Mouse (Mus musculus) inflammation-experienced regulatory T-cells, adult 6 months (primary cell): Measurements from ENCODE around the gene Dctn3. TPM values are rescaled to one million over a fixed set of nuclear protein-coding genes. Genes with fewer than 3 reads are reported as not detected.
"Not testable (repeated sequence)": the region's sequence is repeated elsewhere in the genome, so short reads cannot be mapped to it uniquely, and the experiment has no call there.

Experiments used
- ATAC-seq: one replicate; pipeline ENCODE4 v1.8.0; 2017
- polyA plus RNA-seq, 3 experiments: library from polyadenylated mRNA; unstranded; fragments of 100-300 nt; shearing (Covaris generic); gene quantifications; one replicate each; pipeline ENCODE4 v1.2.1; 2017

Gene Dctn3
- polyA plus RNA-seq, 3 experiments from 2014 or later, result 88.8 to 122 (median 95.5) TPM

DNA sequence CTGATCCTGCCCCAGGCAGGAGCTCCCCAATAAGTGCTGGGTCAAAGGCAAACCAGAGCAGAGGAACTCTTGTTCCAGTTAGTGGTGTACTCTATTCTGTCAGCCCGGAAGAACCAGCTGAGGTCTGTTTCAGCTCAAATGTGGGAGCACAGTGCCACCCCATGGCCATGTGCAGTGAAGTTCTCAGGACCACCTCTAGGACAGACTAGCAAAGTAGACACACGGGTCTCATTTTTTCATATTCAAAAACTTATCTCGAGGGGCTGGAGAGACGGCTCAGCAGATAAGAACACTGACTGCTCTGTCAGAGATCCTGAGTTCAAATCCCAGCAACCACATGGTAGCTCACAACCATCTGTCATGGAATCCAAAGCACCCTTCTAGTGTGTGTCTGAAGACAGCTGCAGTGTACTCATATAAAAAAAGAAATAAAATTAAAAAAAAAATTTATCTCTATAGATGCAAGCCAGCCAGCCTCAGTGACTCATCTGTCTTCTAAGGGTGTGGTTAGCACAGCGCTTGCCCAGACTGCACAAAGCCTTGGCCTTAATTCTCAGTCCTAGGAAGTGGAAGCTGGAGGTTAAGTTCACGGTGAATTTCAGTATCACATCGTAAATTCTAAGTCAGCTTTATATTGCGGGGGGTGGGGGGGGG, 14.8 kb upstream of the Dctn3 start:
- peak; percentile 60 for ATAC-seq

DNA sequence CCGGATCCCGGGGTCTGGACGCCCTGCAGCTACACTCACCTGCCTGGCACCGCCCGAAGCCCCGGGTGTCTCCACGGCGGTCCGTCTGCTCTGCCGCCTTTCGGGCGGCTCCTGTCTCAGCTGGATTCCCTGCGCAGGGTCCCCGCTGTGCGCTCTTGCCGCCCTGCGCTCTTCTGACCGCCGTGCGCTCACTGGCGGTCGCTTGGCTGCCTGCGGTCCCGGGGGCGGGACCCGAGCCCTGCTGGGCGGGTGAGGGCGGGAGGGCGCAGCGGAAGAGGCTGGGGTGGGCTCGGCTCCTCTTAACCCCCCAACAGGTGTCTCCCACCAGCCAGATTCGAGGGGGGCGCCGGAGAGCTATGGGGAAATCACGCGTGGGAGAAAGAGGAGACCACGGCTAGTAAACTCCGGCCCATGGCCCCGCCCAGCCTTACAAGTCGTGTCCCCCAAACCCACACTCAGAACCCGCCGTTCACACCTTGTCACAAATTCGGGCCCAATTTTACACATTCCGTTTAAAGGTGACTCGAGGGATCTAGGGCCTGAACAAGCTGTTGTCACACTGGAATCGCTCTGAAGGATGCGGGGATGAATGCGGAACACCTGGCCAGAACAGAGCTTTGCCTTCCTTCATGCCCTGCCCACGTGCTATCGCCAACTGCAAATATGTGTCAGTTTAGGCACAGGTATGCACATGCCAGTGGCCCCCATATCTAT, 8.2 kb upstream of the Dctn3 start, which contains the start of gene Arid3c:
Gene Arid3c, minus strand, starts transcription at position 91 of the 714 bp plus-strand sequence.
- peak; percentile 35 for ATAC-seq

DNA sequence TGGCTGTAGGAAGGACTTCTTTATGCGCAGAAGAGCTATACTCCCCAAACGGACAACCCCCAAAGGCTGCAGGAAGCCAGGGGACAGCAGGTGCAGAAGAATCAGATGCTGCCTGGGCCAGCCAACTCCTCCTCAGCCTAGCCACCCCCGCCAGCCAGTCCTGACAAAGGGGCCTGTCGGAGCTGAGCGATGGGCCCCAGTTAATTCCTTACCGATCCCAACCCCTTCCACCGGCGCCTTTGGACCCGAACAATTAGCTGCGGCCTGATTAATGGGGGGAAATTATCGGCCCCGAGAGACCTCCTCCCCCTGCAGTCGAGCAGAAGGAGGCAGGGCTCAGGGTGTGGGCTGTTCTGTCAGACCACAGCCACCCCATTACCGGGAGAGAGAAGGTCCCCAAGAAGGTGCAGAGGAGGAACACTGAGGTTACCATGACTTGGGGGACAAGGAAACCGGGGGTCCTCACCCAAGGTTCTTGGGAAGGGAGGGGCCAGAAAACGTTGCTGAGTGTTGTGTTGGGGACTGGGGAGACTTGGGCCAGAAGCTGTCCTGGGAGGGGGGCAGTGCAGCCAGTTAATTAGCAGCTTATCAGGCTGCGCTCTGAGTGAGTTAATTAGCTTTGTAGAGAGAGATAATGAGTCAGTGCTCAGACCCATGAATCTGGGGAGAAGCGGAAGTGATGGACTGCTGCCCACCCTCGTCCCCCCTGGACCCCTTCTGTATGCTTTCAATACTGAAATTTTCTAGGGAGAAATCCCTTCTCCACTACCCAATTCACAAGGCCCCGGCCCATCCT, 4.1 kb upstream of the Dctn3 start:
- ATAC-seq, result no peak

DNA sequence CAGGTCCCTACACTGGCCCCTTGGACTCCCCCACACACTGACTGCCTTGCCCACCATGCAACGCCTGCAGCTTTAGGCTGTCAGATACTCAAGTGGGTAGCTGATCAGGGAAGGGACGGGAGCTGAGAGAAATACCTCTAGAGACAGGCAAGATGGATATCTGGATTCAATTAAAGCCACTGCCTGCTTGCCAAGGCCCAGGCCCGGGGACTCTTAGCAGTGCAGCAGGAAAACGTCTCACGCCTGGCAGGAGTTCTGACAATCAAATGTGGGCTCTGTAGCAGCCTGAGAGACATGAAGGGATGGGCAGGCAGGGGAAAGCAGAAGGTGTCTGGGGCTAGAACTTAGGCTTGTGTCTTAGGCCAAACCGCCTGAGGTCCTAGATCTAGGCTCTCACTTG, 6.1 kb downstream of the Dctn3 start:
- no peak for ATAC-seq

DNA sequence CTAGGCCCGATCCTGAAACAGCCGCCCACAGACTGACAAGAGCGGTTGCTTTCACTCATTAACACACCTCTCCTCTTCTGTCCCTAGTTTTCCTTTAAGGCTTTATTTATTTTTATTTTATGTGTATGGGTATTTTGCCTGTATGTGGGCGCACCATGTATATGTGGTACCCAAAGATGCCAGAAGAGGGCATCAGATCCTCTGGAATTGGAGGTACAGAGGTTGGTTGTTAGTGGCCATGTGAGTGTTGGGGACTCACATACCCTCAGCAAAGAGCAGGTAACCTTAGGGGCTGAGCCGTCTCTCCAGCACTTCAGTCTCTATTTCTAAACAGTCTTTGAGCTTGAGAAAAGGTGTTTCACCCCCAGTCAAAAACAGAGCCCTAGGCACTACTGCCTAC, 7.4 kb downstream of the Dctn3 start:
- no peak for ATAC-seq

DNA sequence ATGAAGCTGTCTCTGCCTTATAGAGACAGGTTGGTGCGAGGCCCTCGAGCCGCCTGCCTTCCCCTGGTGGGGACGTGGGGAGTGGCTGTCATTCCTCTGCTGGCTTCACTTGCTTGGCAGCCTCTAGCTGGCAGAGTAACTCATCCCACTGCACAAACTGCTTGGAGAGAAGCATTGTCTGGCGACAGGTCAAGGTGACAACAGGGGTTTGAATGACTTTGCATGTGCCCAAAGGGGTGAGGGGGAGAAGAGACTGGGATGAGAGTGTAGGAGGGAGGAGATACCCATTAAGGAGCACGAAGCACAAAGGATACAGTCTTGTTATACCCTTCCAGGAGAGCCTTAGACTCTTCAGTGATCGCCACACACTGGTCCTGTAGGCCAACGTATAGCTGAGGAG, 7.9 kb downstream of the Dctn3 start:
- no peak for ATAC-seq

DNA sequence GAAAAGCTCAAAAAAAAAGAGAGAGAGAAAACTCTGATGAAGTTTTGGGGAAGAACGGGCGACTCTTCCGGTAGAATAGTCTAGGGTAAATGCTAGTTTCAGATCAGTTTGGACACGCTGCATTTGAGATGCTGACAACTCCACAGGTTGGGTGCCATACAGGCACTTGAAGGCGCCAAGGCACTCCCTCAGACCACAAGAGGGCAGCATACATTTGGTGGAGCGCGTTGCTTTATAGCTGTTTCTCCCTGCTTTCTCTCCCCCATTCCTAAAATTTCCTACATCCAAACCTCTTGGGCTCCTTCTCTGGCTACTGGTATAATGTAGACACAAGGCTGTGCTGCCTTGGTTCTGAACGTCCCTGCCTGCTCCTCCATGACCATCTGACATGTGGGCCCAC, 8.7 kb downstream of the Dctn3 start:
- peak; percentile 50 for ATAC-seq

DNA sequence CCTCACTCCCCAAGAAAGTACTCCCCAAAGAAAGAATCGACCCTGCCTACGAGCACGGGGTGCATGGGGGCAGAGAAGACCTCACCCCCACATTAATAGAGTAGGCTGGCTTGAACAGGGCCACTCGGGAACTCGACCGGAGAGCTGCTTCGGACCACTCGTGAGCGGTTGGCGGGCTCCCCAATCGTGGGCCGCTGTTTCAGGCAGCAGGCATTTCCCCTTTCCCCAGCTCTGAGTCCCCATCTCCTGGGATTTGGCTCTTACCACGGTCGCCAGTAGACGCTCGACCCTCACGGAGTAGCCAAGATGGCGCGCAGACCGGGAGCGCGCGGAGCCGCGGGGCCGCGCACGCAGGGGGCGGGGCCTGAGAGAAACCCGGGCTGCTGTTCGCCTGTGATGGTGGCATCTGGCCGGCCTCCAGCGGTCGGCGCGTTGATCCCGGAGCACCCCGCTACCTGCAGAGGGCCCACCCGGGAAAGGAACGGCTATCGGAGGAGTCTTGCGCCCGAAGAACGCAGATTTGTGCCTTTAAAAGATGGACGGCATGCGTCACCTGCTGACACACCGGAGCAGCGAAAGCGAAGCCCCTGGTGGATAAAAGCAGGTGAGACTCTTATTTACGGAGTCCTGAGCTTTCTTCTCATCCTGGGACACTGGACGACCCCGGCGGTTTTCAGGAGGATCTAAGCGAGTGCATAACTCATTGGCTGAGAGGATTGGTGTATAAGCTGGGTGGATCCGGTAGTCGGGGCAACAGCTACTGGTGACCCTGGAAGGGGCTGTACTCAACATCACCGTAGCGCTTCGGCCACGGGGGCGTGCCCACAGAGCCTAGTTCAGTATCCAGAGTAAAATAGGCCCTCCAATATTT, 9.5 kb downstream of the Dctn3 start, which contains the start of gene Rpp25l:
Gene Rpp25l, minus strand, starts transcription at position 338 of the 871 bp plus-strand sequence.
- ATAC-seq, result peak; percentile 85

DNA sequence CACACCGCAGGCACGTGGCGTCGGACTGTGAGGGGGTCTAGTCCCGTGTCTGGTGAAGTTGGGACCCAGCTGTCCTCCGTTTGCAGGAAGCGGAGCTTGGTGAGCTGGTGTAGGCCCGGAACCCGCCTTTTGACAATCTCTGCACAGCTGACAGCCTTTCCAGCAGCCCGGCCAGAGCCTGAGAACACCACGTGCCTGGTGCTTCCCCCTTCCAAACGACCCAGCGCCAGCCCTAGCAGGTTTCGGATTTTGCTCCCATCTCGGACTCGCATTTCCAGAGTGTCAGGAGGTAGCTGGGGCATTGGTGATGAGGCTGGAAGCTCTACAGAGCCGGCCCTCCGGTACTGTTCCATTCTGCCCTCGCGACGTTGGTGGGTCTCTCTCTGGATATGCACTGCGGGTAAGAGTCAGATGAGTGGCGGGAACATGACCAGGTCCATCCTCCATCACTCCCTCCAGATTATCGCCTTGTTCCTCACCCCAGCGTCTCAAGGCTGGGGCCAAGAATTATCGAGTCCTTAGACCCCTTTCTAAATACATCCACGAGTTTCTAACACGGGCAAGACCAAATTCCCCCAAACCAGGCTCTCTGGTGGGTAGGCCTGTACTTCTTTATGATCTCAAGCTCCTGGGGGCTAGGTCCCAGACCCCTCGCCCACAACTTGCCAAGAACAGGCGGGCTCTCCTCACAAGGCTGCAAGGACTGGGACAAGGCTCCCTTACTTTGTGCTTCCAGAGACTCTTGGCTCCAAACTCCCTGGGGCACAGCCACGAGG, 10.4 kb downstream of the Dctn3 start:
- ATAC-seq, result peak; percentile 3

DNA sequence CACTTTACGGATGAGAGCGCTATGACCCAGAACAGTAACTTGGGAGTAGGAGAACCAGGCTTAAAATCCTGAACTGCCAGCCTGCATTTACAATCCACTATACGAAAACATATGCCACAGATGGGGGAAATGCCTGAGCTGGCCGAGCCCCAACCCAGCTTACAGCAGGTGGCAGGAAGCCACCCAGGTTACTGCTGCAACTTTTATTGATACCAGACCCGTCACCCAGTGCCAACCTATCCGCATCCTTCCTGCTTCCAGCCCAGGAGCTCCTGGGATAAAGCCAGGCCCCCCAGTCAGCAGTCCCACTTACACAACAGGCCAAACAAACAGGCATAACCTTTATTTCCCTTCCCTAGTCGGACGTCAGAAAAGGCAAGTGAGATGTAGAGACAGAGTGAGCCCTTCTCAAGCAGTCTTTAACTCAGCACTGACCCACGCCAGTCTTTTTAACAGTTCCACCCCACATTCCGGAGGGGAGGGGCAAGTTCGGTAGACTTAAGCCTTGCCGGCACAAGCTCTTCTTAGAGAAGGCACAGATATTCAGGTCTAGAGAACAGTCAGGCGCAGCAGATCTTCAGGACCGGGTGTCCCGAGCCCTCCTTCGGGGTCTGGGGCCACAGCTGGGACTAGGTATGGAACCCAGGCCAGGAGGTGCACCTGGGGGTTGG, 11.1 kb downstream of the Dctn3 start:
- ATAC-seq, result no peak

DNA sequence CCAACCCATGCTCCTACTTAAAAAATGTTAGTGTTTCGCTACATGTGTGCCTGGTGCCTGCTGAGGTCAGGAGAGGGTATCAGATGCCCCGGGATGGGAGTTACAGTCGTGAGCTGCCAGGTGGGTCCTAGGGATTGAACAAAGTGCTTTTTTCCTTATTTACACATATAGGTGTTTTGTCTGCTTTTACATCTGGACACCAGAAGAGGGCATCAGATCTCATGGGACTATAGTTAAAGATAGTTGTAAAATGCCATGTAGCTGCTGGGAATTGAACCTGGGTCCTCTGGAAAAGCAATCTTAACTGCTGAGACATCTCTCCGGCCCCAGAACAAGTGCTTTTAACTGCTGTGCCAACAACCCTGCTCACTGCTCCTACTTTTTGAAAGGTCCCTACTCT, 12.7 kb downstream of the Dctn3 start:
- no peak for ATAC-seq

DNA sequence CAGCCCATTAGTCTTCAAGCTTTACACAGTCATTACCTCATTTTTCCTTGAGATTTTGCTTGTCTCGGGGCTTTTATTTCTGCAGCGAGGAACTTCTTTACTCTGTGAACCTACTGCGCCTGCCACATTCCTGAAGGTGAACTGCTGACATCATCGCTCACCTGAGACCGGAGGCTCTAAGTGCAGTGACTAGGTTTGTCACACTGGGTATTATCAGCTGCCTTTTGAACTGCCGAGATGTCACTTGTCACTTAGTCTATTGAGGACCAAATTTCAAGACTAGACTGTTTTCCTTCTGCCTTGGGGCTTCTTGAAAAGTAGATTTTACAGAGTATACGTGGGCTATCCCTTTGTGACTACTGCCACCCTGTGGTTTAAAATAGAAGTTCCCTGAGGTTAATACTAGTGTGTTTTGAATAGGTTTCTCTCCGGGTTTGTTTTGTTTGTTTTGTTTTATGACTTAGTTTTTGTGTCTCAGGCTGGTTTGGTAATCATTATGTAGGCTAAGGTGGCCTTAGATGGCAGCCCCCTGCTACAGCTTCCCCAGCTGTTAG, 14.7 kb downstream of the Dctn3 start:
- ATAC-seq, result peak; percentile 41

DNA sequence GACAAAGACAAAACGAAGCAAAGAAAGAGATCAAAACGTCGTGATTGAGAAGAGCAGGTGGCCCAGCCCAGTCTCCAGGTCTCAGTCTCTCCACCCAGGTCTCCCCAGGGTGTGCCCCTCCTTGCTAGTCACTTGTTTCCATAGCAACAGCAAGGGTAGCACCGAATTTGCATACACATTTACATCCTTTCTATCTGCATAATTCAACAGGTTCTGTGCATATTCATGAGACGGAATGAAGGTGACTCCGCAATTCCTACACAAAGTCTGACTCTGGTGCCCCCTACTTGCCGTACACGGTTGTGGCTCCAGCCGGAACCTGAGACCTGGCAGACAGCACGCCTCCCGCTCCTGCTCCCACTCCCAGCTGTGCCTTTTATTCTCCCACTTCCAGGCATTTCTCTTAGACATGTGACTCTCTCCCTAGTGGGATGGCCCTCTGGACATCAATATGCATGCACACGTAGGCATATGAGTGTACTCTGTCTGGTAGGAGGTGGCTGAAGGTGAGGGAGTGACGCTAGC, 15.9 kb downstream of the Dctn3 start:
- peak; percentile 69 for ATAC-seq

DNA sequence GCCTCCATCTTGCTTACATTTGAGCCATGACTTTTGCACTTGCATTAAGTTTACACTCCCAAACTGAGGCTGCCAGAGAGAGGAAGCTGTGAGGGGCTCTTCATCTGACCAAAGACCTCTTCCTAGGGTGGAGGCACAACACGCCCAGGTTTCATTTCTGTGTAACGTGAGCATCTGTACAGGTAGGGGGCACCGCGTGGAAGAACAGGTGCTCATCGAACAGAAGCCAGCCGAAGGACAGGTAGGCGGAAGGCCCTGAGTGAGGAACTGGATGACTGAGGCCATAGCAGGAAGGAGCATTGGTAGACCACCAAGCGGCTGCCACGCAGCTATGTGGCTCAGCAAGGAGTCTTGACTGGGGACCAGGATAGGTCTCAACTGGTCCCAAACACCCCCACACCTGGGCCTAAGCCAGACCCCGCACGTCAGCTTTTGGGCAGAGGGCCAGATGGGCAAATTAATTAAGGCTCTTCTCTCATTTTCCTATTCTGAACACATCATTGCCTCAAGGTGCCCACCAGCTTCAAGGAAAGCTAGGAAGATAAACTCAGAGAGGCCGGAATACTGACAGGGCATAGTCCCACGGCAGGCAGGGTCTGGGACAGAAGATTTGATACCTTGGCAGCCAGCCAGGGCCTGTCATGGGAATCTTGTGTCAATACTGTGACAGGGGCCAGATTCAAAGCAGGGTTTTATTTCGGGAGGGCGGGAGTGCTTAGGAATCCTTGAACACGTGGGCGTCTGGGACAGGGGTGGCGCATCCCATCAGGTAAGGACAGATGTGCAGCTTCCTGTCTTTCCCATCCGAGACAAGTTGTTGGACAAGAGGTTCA, 16.8 kb downstream of the Dctn3 start:
- ATAC-seq, result no peak

DNA sequence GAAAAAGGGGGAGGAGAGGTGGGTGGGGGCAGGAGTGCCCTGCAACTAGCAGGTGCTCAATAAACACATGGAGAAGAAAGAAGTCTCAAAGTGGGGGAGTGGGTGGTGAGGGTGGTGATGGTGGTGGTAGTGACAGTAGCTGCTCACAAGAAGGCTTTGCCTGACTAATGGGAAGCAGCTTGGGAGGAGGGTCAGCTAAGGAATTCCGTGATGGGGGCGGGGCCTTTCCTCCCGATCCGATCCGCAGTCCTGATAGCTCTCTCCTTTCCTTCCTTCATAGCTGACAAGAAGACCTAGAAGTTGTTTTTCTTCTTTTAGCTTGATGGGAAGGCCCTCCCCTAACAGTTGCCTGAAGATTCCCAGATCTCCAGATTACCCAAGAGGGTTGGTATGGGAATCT, 18.3 kb downstream of the Dctn3 start:
- no peak for ATAC-seq

DNA sequence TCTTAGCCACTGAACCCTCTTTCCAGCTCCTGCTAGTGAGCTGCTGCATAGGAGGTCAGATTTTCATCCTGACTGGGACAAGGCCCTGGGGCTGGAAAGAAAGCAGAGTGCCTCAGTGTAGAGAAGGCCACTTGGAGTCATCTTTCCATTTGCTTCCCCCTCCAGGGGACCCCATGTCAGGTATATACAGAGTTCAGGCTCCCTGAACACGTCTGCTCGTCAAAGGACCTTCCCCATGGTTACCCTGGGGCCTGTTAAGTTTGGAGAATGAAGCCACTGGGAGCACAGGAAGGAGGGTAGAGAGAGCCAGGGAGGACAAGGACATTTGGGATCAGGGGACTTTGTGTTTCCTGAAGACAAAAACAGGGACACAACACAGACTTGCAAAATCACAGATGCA, 20.7 kb downstream of the Dctn3 start:
- not testable (repeated sequence) for ATAC-seq

DNA sequence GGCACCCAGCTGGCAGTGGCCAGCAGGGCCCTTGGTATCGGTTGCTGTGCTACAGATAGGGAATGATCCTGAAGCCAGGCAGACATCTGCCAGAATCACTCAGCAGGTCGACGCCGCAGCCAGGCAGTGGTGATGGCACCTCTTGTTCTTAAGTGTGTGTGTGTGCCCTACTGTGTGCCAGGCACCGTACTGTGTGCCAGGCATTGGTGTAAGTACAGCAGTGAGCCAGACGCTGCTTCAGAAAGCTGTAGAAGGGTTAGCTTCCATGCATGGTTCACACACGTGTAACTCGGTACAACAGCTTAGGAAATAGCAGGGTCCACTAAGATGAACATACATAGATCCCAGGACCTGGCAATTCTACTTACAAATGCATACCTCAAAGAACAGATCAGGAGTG, 22.7 kb downstream of the Dctn3 start:
- not testable (repeated sequence) for ATAC-seq

DNA sequence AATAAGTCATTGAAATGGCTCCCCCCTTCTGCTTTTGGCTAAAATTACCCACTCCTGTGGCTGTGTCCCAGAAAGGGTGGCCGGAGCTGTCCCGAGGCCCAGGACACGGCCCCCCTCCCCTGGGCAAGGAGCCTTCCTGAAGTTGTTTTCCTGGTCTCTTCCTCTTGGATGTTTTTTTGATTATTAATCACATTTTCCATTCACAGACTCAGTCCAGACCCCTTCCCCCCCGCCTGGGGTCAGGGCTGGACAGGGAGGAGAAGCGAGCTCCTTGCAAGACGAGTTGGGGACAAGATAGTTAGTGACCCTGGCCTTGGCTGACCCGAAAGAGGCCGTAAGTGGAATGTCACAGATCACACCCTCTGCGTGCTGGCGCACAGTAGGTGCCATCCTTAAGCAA, 23.2 kb downstream of the Dctn3 start, which contains the start of gene Il11ra1:
Gene Il11ra1, plus strand, starts transcription at position 207 of the 400 bp plus-strand sequence.
- ATAC-seq, result not testable (repeated sequence)

DNA sequence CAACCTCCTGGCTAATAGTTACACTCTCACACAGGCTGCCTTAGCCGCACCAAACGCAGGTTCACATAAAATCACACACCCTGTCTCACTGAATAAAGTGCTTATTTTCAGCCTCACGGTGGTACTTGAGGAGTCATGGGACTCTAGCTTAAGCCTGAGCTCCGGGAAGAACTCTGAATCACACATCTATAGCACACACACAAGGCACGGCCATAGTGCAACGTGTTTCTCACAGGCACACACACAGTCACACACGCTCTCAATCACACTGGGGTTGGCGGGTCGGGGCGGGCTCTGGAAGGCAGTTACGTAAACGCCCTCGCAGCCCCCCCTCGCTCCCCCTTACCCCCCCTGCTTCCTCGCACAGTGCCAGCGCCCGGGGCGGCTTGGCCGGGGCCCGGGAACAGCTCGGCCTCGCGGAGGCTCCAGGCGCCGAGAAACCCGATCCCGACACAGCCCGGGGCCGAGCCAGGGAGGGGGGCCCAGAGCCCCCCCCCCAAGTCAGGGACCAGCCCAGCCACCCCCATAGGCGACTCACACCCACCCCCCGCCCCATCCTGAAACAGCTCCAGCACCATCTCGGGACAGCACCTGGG, 24.5 kb downstream of the Dctn3 start:
- ATAC-seq, result not testable (repeated sequence)
